Mouse (Mus musculus) left cerebral cortex, postnatal 4 days (tissue): ENCODE measurements at regions not wholly inside any gene's neighbourhood (a gene's known extent, or its start where the extent isn't known, plus 50 kb on each side); places are given as distances from the start of the nearest gene placed in this dataset.

ENCODE experiments used
- DNase-seq: peaks from one replicate; pipeline ENCODE4 v3.0.0-alpha.2; 2022
- intact Hi-C: fragments of 180-260 bp; cut with DNase I; formaldehyde crosslinking; loops from one replicate; pipeline ENCODE4 v1.15.1; 2025

DNA sequence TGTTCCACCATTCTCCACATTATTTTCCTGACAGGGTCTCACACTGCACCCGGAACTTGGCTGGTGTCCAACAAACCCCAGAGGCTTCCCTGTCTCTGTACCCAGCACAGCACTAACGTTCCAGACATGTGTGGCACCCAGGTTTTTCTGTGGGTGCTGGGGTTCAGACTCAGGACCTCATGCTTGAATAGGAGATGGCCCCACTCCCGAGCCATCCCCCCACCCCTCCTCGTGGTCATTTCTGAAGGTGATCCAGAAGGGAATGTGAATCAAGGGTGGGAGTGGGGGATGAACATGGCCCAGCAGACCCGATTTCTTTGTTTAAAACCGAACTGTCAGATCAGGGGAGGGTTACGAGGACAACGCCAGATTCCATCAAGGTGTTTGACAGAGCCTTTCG is 245.6 kb downstream of the Tbc1d1 start:
- DNase-seq, result peak; percentile 22
- intact Hi-C loops, result no loop called here

DNA sequence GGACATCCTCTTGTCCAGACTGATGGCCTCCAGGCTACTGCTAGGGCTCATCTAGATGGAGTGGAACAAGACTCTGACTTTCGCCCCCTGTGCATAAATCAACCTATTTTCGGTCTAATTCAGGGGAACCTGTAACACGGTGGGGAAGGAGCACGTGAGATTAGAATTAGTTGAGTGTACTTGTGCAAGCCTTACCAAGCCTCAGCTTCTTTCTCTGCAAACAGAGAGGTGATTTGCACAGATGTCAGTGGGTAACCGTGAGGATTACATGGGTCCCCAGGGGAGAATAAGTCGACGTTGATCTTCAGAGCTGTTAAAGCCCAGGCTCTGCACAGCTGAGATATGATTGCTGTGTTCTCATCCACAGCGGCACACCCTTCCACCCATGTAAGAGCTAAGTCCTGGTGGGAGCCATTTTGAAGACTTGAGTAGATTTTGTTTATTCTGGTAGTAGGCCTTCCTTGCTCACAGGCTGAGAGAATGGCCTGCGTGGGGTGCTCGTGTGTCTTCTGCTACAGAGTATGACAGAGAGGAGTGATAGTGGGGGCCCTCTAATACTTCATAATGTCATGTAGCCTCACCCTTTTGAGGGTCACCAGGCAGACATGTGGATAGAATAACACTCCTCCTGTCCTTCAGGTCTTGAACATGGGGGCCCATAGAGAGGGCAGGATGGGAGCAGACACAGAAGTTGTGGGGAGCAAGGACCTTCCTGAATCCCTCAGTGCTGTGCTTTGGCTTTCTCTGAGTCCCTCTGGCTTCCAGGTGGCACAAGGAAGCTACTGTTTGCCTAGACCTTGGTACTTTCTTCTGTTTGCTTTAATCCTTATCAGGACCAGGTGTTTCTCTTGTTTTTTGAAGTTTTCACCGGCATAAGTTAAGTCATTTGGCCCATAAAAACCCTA is 247.2 kb downstream of the Tbc1d1 start:
- DNase-seq, result no peak
- intact Hi-C loops, result no loop called here

DNA sequence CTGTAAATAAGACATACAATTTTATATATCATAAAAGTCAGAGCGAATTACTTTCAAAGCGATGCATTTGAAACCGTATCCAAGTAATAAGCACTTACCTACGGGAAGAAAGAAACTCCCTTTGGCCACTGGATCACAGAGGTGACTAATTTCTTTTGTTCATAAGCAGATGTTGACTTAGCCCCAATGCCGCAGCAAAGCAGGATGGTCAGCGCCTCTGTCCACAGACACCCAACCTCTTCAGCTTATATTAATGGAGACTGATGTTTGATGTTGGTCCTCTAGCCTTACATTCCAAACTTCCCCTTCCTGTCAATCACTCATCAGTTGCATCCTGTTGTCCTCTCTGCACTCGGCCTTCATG is 247.9 kb downstream of the Tbc1d1 start:
- no peak for DNase-seq
- intact Hi-C loops, result no loop called here

DNA sequence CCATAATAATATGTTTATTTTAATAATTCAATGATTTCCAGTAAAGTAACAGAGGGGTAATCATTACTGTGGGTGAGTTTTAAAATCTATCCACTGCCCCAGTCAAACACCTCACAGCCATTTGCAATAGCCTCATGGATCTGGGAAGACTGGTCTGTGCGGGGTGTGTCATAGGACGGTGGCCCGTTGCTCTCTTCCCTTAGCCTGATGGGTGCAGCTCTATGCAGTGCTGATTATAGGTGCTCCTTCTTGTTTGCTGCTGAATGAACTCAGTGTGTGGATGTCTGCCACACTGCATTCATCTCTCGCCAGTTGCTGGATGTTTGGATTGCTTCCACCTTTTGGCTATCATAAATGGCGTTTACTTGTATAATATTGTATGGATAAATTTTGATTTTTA is 248.4 kb downstream of the Tbc1d1 start:
- intact Hi-C loops, result no loop called here
- DNase-seq, result no peak

DNA sequence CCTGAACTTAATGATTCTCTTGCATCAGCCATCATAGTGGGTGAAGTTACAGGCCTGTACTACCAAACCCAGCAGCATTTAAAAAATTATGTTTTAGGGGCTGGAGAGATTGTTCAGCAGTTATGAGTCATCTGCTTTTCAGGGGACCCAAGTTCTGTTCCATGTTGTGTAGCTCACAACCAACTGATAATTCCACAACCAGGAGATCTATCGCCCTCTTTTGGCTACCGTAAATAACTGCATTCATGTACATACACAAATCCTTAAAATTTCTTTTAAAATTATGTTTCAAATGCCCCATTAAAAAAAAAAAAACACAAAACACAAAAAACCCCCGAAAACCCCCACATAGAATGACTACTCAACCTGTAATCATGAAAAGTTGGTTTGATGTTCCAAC is 252.8 kb downstream of the Tbc1d1 start:
- intact Hi-C loops, result no loop called here
- DNase-seq, result no peak

DNA sequence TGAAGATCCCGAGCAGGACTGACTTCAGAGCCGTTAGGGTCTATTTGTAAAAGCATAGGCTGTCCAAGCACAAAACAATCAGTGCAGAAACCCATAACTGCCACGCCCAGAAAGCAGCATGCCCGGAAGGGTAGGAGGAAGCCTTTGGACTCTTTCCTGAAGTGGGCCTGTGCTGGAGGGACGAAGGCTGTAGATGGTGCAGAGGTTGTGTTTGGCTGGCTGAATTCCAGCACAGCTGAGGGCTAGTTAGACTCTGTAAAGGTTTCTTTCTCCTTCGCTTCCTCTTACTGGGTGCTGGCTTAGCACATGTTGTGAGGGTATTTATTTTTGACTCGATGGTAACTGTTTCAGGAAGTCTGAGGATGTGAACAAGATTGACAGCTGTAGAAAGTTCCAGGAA is 254.5 kb downstream of the Tbc1d1 start:
- DNase-seq, result no peak
- intact Hi-C loops, result no loop called here

DNA sequence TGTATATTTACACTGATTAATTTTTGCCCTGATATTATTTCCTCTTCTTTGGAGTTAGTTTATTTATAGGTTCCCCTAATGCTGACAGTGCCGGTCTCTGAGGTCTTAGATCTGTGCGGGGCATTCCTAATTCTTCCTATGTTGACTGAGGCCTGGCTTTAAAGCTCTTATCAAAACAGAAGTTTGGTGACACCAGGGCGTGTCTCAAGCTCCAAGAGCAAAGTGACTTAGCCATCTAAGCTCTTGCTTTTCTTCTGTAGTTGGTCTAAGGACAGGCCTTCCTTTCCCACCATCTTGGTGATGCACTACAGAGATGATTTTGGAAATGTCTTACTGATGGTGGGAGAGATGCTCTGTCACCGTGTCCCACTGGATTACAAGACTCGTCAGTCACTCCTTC is 258.4 kb downstream of the Tbc1d1 start:
- intact Hi-C loops, result no loop called here
- DNase-seq, result no peak

DNA sequence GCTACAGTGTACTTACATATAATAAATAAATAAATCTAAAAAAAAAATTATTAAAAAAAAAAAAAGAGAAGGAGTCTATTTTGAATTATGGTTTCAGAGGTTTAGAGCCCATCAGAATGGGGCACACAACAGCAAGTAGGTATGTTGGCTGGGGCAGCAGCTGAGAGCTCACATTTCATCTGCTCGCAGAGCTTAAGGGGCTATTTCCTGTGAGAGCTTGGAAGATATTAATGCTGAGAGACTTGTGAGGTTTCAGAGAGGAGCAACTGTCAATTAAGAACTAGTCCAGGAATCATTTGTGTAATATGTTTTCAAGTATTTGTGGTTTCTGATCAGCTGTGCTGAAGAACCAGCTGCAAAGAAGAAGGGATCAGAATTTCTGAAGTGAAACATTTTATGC is 263.3 kb downstream of the Tbc1d1 start:
- intact Hi-C loops, result no loop called here
- no peak for DNase-seq

DNA sequence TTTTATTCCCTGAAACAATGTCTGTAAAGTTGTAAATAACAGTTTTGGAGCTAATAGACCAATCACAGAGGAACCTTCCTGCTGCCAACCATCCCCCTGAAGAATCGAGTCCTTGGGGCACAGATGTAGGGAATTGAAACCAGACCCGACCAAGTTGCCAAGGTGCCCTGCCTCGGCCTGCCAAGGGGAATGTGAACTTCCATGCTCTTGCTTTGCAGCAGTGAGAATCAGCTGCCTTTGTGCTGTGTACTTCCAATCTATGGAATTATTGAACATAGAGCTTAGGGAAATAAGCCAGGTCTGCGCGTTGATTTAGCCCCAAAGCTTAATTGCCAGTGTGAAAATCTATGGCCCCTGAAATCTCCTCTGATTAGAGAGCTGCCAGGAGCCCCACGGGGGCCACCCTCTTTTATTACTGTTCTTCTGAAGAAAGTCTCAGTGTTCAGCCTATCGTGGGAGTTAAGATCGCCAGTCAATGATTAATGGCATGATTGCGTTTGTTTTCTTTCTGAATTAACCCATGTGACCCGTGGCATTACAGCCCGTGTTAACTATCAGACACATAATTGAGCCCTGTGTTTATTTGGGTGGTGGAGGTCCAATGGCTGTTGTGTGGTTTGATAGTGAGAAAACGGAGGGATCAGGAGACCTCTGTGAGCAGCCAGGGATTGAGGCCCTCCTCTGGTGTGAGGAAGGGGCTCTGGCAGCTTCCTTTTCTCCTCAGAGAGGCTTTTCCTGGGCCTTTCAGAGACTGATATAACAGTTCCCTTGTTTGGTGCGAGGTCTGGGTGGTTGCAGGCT is 266.9 kb downstream of the Tbc1d1 start:
- no peak for DNase-seq
- intact Hi-C loops, result no loop called here

DNA sequence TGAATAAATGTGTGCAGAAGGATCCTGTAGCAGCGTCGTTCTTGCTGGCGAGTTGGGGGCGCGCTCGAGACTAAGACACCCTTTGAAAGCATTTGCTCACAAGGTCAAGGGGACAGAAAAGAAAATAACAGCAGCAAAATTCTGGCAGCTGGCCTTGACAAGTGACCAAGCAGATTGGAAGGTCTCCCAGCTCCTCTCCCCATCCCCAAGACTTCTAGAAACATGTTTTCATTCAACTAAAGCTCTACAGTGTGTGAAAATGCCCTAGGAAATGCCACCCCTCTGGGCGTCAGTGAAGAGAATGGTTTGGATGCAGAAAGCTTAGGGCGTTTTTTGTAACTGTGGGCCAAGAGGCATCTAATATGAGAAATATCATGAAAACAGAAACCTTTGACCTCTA is 272.7 kb downstream of the Tbc1d1 start:
- intact Hi-C loops, result no loop called here
- no peak for DNase-seq

DNA sequence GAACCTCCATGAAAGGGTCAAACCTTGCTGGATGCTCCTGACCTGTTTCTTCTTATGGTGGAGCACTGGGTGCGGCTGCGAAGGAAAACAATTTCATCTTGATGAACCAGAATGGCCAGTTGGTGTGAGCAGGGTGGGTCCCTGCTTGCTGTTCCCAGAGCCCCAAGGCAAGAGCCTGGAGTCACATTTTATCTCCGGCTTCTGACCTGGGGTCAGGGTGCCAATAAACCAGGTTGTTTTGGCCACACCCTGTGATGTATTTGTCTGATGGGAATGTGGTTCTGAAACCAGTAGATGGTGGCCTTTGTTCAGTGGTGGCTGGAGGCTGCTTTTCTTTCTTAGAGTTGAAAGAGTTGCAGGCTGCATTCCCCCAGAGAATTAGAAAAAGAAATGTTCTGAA is 274.4 kb downstream of the Tbc1d1 start:
- intact Hi-C loops, result no loop called here
- no peak for DNase-seq

DNA sequence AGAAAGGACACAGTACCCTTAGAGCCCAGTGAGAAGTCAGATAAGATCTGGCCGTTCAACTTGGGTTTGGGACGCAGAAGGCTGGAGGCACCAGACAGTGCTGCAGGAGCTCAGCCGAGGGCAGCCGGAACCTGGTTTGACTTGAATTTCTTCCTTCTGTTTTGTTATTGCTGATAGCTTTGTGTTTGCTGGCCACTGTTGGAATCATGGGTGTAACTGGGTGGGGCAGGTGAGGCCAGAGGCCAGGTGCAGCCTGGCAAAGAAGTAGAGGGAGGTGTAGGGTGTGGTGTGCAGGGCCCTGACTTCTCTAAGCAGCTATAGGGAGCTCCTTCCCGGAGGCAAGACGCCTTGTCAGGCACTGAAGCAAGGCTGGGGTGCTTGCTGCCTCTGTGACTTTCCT is 275.5 kb downstream of the Tbc1d1 start:
- DNase-seq, result no peak
- intact Hi-C loops, result no loop called here

DNA sequence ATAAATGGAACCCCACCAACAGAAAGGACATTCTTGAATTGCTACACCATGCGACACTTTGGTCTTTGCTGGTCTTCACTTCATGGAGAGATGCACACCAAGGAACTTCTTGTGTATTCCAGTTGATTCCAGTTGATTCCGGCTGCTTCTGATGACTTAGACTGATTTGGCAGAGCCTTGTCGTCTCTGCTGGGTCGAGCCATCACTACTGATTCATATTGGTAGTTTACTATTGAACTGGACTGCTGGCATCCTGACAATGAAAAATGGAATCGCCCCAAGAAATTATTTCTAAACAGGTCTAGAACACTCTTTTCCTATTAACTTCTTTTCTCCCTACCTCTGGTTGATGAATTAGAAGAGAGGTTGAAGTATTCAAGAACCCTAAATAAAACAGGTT is 277.7 kb downstream of the Tbc1d1 start:
- DNase-seq, result no peak
- intact Hi-C loops, result no loop called here

DNA sequence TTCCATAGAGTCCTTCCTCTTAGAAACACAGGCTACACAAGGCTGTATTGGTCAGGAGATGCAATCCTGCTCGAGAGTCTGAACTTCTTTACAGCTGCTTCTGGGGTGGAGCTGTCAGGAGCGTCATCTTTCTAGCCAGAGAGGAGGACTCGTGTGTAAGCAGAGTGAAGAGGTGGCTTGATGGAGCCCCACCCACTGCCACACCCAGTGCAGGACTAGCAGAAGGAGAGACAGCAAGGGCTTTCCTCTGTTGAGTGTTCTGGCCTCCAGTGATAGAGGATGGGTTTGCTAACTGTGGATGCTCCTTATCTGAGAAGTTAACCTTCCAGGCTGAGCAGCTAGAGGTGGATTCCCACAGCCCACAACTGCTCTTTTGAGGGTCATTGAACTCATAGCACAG is 279.4 kb downstream of the Tbc1d1 start:
- intact Hi-C loops, result no loop called here
- no peak for DNase-seq

DNA sequence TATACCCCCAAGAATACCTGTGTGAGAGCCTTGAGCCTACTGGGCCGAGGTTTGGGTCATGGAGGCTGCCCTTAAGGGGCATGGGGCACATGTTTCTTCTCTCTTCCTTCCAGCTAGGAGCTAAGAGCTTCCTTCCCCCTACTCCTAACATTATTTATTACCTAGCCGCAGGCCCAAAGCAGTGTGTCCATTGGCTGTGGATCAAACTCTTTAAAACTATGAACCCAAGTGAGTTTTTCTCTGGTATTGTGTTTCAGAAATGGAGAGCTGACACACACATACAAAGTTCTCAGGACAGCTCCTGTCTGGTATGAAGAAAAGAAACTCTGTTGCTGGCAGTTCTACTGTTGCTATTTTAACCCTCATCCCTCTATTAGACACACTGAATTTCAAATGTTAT is 279.9 kb downstream of the Tbc1d1 start:
- DNase-seq, result no peak
- intact Hi-C loops, result no loop called here

DNA sequence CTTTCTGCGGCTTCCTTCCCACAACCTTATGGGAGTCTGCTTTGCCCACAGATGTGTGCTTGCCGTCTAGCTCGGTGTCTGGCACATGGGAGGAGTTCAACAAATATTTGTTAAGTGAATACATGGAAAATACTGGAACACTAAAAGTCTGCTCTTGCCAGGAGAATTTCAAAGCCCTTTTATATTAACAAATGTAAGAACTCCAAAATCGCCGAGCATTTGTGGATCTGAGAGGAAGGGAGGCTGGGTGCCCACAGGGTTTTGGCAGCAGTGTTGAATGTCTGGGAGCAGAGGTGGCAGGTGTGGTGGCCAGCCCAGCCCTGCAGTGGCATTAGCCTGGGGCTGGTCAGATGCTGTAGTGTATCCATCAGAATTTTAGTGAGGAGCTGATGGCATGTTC is 281.6 kb downstream of the Tbc1d1 start:
- no peak for DNase-seq
- intact Hi-C loops, result no loop called here

DNA sequence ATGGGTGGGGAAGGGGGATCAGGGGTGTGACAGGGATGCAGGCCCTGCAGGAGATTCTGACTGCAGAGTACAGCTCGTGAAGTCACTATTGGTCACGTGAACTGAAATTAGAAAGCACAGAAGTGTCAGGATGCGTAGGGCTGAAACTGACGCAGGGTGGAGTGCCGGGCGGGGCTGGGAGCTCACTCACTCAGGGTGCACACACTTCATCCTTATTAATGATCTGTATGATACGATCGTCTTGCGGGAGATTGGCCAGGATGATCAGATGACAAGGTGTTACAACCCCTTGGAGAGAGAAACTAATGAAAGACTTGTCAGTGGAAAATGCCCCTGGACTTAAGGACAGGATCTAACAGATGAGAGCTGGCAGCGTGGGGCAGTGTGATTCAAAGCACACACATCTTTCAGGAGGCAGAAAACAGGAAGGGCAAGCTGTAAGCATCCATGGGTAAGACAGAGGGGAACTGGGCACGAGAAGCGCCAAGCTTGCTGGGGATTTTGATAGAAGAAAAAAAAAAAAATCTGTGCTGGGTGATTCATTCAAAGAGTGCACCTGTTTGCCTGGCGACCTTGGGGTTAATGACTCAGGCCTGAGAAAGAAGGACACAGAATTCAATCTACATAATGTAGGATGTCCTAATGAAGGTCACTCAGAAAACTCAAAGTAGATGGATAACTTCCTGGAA is 282.5 kb downstream of the Tbc1d1 start:
- DNase-seq, result no peak
- intact Hi-C loops, result no loop called here

DNA sequence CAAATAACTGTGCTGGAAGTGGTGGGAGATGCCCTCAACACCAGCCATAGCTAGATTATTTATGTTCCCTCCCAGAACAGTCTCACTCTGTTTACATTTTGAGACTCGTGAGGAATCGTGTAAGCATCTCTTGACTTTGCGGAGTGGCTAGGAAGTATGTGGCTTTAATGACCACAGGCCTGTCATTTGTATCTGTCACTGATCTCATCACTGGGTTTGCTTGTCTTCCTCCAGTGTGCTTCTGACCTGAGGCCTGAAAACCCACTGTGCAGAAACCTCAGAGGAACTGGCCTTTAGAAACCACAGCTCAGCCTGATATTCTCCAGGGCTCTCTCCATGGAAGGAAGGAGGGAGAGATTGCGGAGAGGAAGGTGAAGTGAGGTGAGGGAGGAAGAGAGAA is 291.7 kb downstream of the Tbc1d1 start:
- no peak for DNase-seq
- intact Hi-C loops, result no loop called here

DNA sequence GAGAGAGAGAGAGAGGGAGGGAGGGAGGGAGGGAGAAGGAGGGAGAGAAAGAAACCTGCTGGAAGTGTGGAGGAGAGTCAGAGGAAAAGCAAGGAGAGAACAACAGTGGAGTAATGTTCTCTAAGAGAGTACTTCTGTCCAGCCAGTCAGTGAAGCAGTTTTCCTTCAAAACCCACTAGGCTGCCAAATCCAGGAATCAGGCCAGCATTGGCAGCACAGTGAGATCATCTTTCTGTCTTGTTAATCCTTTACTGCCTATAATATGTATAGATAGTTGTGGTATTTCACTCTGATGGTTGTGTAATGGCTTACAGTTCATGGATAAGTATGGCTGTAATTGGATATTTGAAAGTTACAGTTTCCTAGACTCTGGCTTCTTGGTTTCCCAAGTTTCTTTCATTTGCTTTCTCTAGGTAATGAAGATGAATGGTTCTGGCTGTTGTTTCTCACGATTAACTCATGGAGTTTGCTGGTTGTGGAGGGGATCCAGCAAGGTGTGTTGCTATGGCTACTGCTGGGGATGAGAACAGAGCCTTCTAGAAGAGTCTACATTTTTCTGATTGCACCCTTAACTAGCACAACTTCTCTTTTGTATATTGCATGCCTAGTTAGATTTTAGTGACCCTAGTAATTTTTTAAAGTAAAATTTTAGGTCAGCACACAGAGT is 296.7 kb downstream of the Tbc1d1 start:
- no peak for DNase-seq
- intact Hi-C loops, result no loop called here

DNA sequence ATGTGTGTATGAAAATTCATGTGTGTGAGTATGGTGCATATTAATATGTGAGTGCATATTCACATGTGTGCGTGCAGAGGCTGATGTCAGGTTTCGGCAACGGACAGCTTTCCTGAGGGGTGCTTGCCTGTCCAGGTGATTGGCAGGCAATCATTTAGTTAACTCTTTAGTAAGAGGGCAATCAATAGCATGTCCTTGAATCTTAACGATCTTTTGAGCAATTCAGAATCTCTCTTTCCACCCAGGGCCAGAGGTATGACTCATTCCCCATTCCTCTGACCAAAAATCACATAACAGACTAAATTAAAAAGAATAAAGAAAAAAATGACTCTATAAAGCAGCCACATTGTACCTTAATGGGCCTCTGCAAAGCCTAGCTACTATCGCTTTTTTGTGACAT is 303.7 kb downstream of the Tbc1d1 start:
- intact Hi-C loops, result no loop called here
- DNase-seq, result no peak

DNA sequence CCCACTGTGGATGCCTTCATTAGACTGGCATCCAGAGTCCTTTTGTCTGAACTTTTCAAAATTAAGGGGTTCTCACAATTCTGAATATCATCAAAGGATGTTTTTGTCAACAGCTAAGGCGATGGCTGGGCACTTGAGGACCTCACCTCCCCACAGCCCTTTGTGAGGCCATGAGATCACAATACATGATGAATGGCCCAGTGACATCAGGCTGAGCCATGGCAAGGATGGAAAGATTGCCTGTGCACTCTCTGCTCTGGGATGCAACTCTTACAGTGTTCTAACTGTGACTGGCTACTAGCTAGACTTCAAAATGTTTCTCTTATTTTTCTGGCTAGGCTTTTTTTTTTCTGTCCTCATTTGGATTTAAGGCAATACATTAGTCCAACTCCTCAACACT is 304.8 kb downstream of the Tbc1d1 start:
- intact Hi-C loops, result no loop called here
- no peak for DNase-seq
